Mouse (Mus musculus): ENCODE data around the gene Vmo1. TPM values are rescaled to one million over a fixed set of nuclear protein-coding genes. Genes with fewer than 3 reads are reported as not detected.
"Not testable (repeated sequence)": the region's sequence is repeated elsewhere in the genome, so short reads cannot be mapped to it uniquely, and the experiment has no call there.

Gene Vmo1
- total RNA-seq (2021) = not detected
- long read RNA-seq, experiment 1 = 0 reads
- long read RNA-seq, experiment 2, partial matches to known transcripts = 0 of 1 reads
- long read RNA-seq, experiment 2, other reads (novel, unspliced or antisense) = 1 of 1 reads

GRCm38 (mm10) chr11:70514288-70514687 is at the start of gene Vmo1:
Vmo1 (minus strand) TSS chr11:70514616.
- DNase-seq (ENCODE audit: low spot score in 2 of 2) = no peak

- peak in 1 of 2 experiments; percentile 26 for DNase-seq (ENCODE audit: low spot score in 2 of 2)
These were observed 49.3 kb upstream of the Vmo1 start for GRCm38 (mm10) chr11:70563470-70564275.

GRCm38 (mm10) chr11:70562995-70563469 is 48.6 kb upstream of the Vmo1 start:
- DNase-seq (ENCODE audit: low spot score in 2 of 2) = no peak

- DNase-seq (ENCODE audit: low spot score in 2 of 2) = peak; percentile 86 to 88
These were observed 48.0 kb upstream of the Vmo1 start, which contains the start of gene Mink1 for GRCm38 (mm10) chr11:70562287-70562994. Mink1 (plus strand) TSS chr11:70562881.

GRCm38 (mm10) chr11:70561937-70562286 is 47.5 kb upstream of the Vmo1 start:
- DNase-seq (ENCODE audit: low spot score in 2 of 2) = no peak

GRCm38 (mm10) chr11:70557545-70557944 is 43.1 kb upstream of the Vmo1 start:
- DNase-seq (ENCODE audit: low spot score in 2 of 2) = no peak

- DNase-seq (ENCODE audit: low spot score in 2 of 2) = no peak
These were observed 39.5 kb upstream of the Vmo1 start for GRCm38 (mm10) chr11:70553940-70554339.

GRCm38 (mm10) chr11:70551526-70551925 is 37.1 kb upstream of the Vmo1 start:
- DNase-seq (ENCODE audit: low spot score in 2 of 2) = no peak

- DNase-seq (ENCODE audit: low spot score in 2 of 2) = no peak
These were observed 30.1 kb upstream of the Vmo1 start for GRCm38 (mm10) chr11:70544496-70544895.

- no peak for DNase-seq (ENCODE audit: low spot score in 2 of 2)
These were observed 27.0 kb upstream of the Vmo1 start for GRCm38 (mm10) chr11:70541415-70541814.

- no peak for DNase-seq (ENCODE audit: low spot score in 2 of 2)
These were observed 26.5 kb upstream of the Vmo1 start for GRCm38 (mm10) chr11:70540928-70541327.

- DNase-seq (ENCODE audit: low spot score in 2 of 2) = peak; percentile 79 to 82
These were observed 25.6 kb upstream of the Vmo1 start, which contains the start of gene Pld2 for GRCm38 (mm10) chr11:70539877-70540587. Pld2 (plus strand) TSS chr11:70540064.

GRCm38 (mm10) chr11:70539423-70539822 is 25.0 kb upstream of the Vmo1 start:
- DNase-seq (ENCODE audit: low spot score in 2 of 2) = no peak

GRCm38 (mm10) chr11:70532839-70533238 is 18.4 kb upstream of the Vmo1 start, which contains the start of gene Gm40193:
Gm40193 (minus strand) TSS chr11:70532939.
- no peak for DNase-seq (ENCODE audit: low spot score in 2 of 2)

GRCm38 (mm10) chr11:70531065-70531464 is 16.6 kb upstream of the Vmo1 start:
- DNase-seq (ENCODE audit: low spot score in 2 of 2) = not testable (repeated sequence)

- DNase-seq (ENCODE audit: low spot score in 2 of 2) = no peak
These were observed 14.2 kb upstream of the Vmo1 start for GRCm38 (mm10) chr11:70528610-70529009.

- DNase-seq (ENCODE audit: low spot score in 2 of 2) = no peak
These were observed 11.8 kb upstream of the Vmo1 start for GRCm38 (mm10) chr11:70526211-70526610.

- DNase-seq (ENCODE audit: low spot score in 2 of 2) = no peak
These were observed 11.3 kb upstream of the Vmo1 start for GRCm38 (mm10) chr11:70525726-70526125.

GRCm38 (mm10) chr11:70525184-70525678 is 10.8 kb upstream of the Vmo1 start, which contains the start of gene Psmb6:
Psmb6 (plus strand) TSS chr11:70525367.
- peak; percentile 78 to 83 for DNase-seq (ENCODE audit: low spot score in 2 of 2)

GRCm38 (mm10) chr11:70524782-70525181 is 10.4 kb upstream of the Vmo1 start:
- DNase-seq (ENCODE audit: low spot score in 2 of 2) = no peak

Data from adrenal gland, adult 18-20 months (tissue).